Mouse (Mus musculus): Measurements from ENCODE around the gene Cfap58. TPM values are rescaled to one million over a fixed set of nuclear protein-coding genes. Genes with fewer than 3 reads are reported as not detected.

Cfap58 gene
- polyA plus RNA-seq, 1 experiment from 2014 or later, result 0.88 TPM

GRCm38 (mm10) chr19:47946821-47947465 is 9.5 kb downstream of the Cfap58 start:
- Histone ChIP-seq H3K4me1 (ENCODE audit: control insufficient read depth, insufficient read depth, low read depth, low read length) (peaks cover 5% of the 10 kb centered on the region), H3K4me3 (ENCODE audit: low read length) (no peak overlapping the region), H3K9ac (ENCODE audit: low read depth, low read length) (no peak overlapping the region), H3K27ac (ENCODE audit: low read depth, low read length) (no peak overlapping the region), H3K27me3 (replicated peaks; ENCODE audit: control insufficient read depth, insufficient read depth, low read length) (no peaks in the 10 kb centered on the region), H3K36me3 (ENCODE audit: control insufficient read depth, insufficient read depth, low read length) (no peaks in the 10 kb centered on the region), H3K9me3 (ENCODE audit: control insufficient read depth, low read length) (no peaks in the 10 kb centered on the region), H3K4me2 (ENCODE audit: low read length) (peak overlapping the region; percentile 29)
- 41% methylated on average over 23 of the region's 23 CpGs for WGBS
- ATAC-seq, result no peak; the same call in 1 of the 2 replicates

DNA sequence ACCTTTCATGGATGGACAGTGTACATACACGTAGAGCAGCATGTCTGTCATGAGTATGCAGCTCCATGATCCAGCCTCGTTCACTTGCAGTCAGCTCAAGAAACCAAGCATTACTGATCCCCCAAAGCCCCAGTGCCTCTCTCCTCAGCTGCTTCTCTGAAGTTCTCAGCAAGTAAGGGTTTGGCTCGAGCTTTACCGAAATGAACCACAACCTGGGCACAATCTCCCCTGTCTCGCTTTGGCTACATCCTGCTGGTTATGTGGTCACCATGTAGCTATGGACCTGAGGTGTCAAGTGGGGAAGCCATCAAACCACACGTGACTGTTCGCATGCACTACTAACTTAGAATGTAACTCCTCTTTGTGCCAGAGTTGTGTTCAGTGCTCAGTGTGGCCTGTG is 13.5 kb downstream of the Cfap58 start:
- Histone ChIP-seq H3K27me3 (replicated peaks; ENCODE audit: control insufficient read depth, insufficient read depth, low read length) (no peaks in the 10 kb centered on the region), H3K27ac (ENCODE audit: low read depth, low read length) (no peak overlapping the region), H3K9me3 (ENCODE audit: control insufficient read depth, low read length) (no peaks in the 10 kb centered on the region), H3K4me3 (ENCODE audit: low read length) (no peak overlapping the region), H3K4me2 (ENCODE audit: low read length) (no peak overlapping the region), H3K4me1 (ENCODE audit: control insufficient read depth, insufficient read depth, low read depth, low read length) (peaks cover 7% of the 10 kb centered on the region), H3K36me3 (ENCODE audit: control insufficient read depth, insufficient read depth, low read length) (no peaks in the 10 kb centered on the region), H3K9ac (ENCODE audit: low read depth, low read length) (no peak overlapping the region)
- WGBS, result 94% methylated on average over 7 of the region's 7 CpGs
- no peak for ATAC-seq

DNA sequence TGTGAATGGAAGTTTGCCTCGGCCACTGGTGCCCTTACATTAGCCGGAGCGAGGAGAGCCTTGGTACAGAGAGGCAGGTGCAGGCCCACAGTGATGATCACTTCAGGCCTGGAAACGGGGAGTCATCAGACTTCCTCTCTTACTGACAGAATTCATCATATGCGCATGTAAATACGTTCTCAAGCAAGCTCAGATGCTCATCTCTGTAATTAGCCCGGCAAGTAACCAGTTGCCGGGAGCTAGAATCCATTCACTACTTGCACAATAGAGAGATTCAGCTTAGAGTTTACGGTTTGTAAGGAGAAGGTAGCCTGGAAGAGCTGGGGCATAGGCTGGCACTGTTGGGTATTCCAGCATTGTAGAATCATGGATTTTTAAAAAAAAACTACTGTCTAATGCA is 15.7 kb downstream of the Cfap58 start:
- no peak overlapping the region for H3K4me3 ChIP-seq (ENCODE audit: low read length)
- no peak overlapping the region for H3K9ac ChIP-seq (ENCODE audit: low read depth, low read length)
- H3K36me3 ChIP-seq (ENCODE audit: control insufficient read depth, insufficient read depth, low read length), result no peaks in the 10 kb centered on the region
- 47% methylated on average over 9 of the region's 9 CpGs for WGBS
- ATAC-seq, result no peak
- no peak overlapping the region for H3K4me2 ChIP-seq (ENCODE audit: low read length)
- H3K4me1 ChIP-seq (ENCODE audit: control insufficient read depth, insufficient read depth, low read depth, low read length), result peaks cover 2% of the 10 kb centered on the region; the same call in 1 of the 2 replicates
- H3K9me3 ChIP-seq (ENCODE audit: control insufficient read depth, low read length), result no peaks in the 10 kb centered on the region
- H3K27ac ChIP-seq (ENCODE audit: low read depth, low read length), result no peak overlapping the region
- H3K27me3 ChIP-seq (replicated peaks; ENCODE audit: control insufficient read depth, insufficient read depth, low read length), result no peaks in the 10 kb centered on the region

- Histone ChIP-seq H3K27me3 (replicated peaks; ENCODE audit: control insufficient read depth, insufficient read depth, low read length) (no peaks in the 10 kb centered on the region), H3K9me3 (ENCODE audit: control insufficient read depth, low read length) (peaks cover 3% of the 10 kb centered on the region; the same call in 1 of the 2 replicates), H3K4me1 (ENCODE audit: control insufficient read depth, insufficient read depth, low read depth, low read length) (peaks cover under 1% of the 10 kb centered on the region; the same call in 1 of the 2 replicates), H3K4me3 (ENCODE audit: low read length) (no peak overlapping the region), H3K27ac (ENCODE audit: low read depth, low read length) (no peak overlapping the region), H3K4me2 (ENCODE audit: low read length) (no peak overlapping the region), H3K36me3 (ENCODE audit: control insufficient read depth, insufficient read depth, low read length) (no peaks in the 10 kb centered on the region), H3K9ac (ENCODE audit: low read depth, low read length) (no peak overlapping the region)
- WGBS, result 55% methylated on average over 13 of the region's 13 CpGs
- no peak for ATAC-seq
Observed at GRCm38 (mm10) chr19:47958181-47958580, 20.7 kb downstream of the Cfap58 start.

DNA sequence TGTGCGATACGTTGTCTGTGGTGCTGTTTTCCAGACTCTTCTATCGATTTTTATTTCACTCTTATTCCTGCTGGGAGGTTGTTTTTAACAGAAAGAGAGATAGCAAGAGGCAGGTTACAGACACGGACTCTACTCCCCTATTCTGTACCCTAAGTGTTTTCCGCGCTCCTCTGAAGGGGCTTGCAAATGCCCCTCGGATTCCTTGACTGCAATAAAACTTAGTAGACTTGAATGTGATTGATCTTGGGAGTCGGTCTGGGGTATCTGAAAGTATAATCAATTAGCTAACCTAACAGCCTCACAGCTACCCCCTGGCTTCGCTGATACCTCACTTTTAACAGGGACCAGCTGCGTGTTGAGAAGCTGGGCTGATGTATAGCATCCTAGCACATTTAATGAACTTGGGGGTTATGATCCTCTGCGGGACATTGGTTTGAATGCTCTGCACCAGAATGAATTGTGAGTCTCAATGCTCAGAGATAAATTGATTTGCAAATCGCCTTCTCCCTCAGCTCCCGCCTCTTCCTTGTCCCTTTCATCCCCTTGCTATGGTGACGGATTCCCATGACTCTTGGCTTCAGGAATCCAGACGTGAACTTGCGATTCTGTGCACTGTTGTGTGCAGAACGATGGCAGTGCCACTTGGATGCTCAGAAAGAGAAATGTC is 31.7 kb downstream of the Cfap58 start:
- Histone ChIP-seq H3K4me2 (ENCODE audit: low read length) (peak overlapping the region; percentile 32), H3K27ac (ENCODE audit: low read depth, low read length) (no peak overlapping the region), H3K9me3 (ENCODE audit: control insufficient read depth, low read length) (no peaks in the 10 kb centered on the region; the same call in 1 of the 2 replicates), H3K36me3 (ENCODE audit: control insufficient read depth, insufficient read depth, low read length) (no peaks in the 10 kb centered on the region), H3K4me1 (ENCODE audit: control insufficient read depth, insufficient read depth, low read depth, low read length) (peaks cover 3% of the 10 kb centered on the region), H3K9ac (ENCODE audit: low read depth, low read length) (no peak overlapping the region), H3K4me3 (ENCODE audit: low read length) (no peak overlapping the region), H3K27me3 (replicated peaks; ENCODE audit: control insufficient read depth, insufficient read depth, low read length) (no peaks in the 10 kb centered on the region)
- 24% methylated on average over 17 of the region's 17 CpGs for WGBS
- no peak for ATAC-seq

DNA sequence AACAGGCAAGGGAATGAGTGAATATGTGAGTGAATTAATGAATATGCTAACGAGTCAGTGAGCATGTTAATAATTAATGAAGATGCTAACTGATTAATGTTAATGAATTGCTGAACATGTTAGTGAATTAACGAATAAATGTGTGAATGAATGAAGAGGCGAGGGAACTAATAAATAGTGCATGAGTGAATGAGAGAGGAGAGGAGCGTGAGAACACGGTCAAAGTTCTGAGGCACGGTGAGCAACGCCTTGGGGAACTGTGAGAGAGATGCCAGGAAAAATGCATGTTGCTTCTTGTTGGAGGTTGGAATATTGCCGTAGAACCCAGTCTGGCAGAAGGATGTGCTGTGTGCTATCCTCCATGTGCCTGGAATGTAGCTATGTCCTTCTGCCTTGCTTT is 33.6 kb downstream of the Cfap58 start:
- no peak overlapping the region for H3K9ac ChIP-seq (ENCODE audit: low read depth, low read length)
- no peaks in the 10 kb centered on the region for H3K9me3 ChIP-seq (ENCODE audit: control insufficient read depth, low read length)
- 61% methylated on average over 8 of the region's 8 CpGs for WGBS
- H3K4me2 ChIP-seq (ENCODE audit: low read length), result no peak overlapping the region
- ATAC-seq, result no peak
- no peak overlapping the region for H3K27ac ChIP-seq (ENCODE audit: low read depth, low read length)
- H3K36me3 ChIP-seq (ENCODE audit: control insufficient read depth, insufficient read depth, low read length), result no peaks in the 10 kb centered on the region
- H3K4me3 ChIP-seq (ENCODE audit: low read length), result no peak overlapping the region
- peaks cover 3% of the 10 kb centered on the region for H3K4me1 ChIP-seq (ENCODE audit: control insufficient read depth, insufficient read depth, low read depth, low read length)
- no peaks in the 10 kb centered on the region for H3K27me3 ChIP-seq (replicated peaks; ENCODE audit: control insufficient read depth, insufficient read depth, low read length)

DNA sequence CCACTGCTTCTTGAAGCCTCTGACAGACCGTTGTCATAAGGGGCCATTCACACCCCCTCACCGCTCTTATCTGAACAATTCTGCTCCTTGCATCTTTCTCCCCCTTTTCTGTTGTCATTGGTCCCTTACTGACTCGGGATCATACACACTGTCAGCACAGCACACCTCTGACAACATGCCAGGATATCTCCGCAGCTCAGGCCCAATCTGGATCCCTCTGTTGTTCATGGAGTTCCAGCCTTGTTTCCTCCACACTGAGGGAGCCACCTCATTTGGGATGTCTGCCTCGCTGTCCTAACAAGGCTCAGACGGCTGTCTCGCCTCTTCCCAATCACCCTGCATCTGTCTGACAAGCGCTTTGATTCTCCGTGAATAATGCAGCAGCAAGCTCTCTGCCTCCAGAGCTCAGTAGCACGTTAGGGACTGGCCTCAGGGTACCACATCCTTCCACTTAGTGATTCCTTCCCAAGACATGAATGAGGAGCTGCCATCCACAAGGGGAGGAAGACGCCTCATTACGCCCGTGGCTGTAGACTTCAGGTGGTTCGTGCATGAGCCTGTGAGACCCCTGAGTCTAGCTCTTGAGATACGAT is 40.7 kb downstream of the Cfap58 start:
- whole genome bisulfite sequencing, result 59% methylated on average over 15 of the region's 15 CpGs
- no peaks in the 10 kb centered on the region for H3K36me3 ChIP-seq (ENCODE audit: control insufficient read depth, insufficient read depth, low read length)

GRCm38 (mm10) chr19:47979446-47979845 is 42.0 kb downstream of the Cfap58 start:
- Histone ChIP-seq H3K4me3 (ENCODE audit: low read length) (no peak overlapping the region), H3K27ac (ENCODE audit: low read depth, low read length) (no peak overlapping the region), H3K4me2 (ENCODE audit: low read length) (no peak overlapping the region), H3K27me3 (replicated peaks; ENCODE audit: control insufficient read depth, insufficient read depth, low read length) (no peaks in the 10 kb centered on the region), H3K9me3 (ENCODE audit: control insufficient read depth, low read length) (no peaks in the 10 kb centered on the region), H3K36me3 (ENCODE audit: control insufficient read depth, insufficient read depth, low read length) (no peaks in the 10 kb centered on the region), H3K4me1 (ENCODE audit: control insufficient read depth, insufficient read depth, low read depth, low read length) (0 out of 2 replicates have a peak, but pooled peaks cover 4% of the 10 kb centered on the region), H3K9ac (ENCODE audit: low read depth, low read length) (no peak overlapping the region)
- 80% methylated on average over 6 of the region's 6 CpGs for WGBS
- no peak for ATAC-seq

More for the DNA sequence above, 40.7 kb downstream of the Cfap58 start:
- Histone ChIP-seq H3K4me1 (ENCODE audit: control insufficient read depth, insufficient read depth, low read depth, low read length) (0 out of 2 replicates have a peak, but pooled peaks cover 4% of the 10 kb centered on the region), H3K4me3 (ENCODE audit: low read length) (no peak overlapping the region), H3K27me3 (replicated peaks; ENCODE audit: control insufficient read depth, insufficient read depth, low read length) (no peaks in the 10 kb centered on the region), H3K4me2 (ENCODE audit: low read length) (no peak overlapping the region), H3K9ac (ENCODE audit: low read depth, low read length) (no peak overlapping the region), H3K9me3 (ENCODE audit: control insufficient read depth, low read length) (no peaks in the 10 kb centered on the region), H3K27ac (ENCODE audit: low read depth, low read length) (no peak overlapping the region)
- no peak for ATAC-seq

- H3K4me2 ChIP-seq (ENCODE audit: low read length), result no peak overlapping the region
- no peak overlapping the region for H3K4me3 ChIP-seq (ENCODE audit: low read length)
- no peak overlapping the region for H3K27ac ChIP-seq (ENCODE audit: low read depth, low read length)
- no peaks in the 10 kb centered on the region for H3K36me3 ChIP-seq (ENCODE audit: control insufficient read depth, insufficient read depth, low read length)
- 56% methylated on average over 10 of the region's 10 CpGs for WGBS
- H3K9ac ChIP-seq (ENCODE audit: low read depth, low read length), result no peak overlapping the region
- 0 out of 2 replicates have a peak, but pooled peaks cover 4% of the 10 kb centered on the region for H3K4me1 ChIP-seq (ENCODE audit: control insufficient read depth, insufficient read depth, low read depth, low read length)
- ATAC-seq, result peak; percentile 60; the same call in 1 of the 2 replicates
- H3K27me3 ChIP-seq (replicated peaks; ENCODE audit: control insufficient read depth, insufficient read depth, low read length), result no peaks in the 10 kb centered on the region
- no peaks in the 10 kb centered on the region for H3K9me3 ChIP-seq (ENCODE audit: control insufficient read depth, low read length)
Observed at GRCm38 (mm10) chr19:47980241-47980640, 42.8 kb downstream of the Cfap58 start.

Measured in hindbrain, embryonic 16.5 days (tissue).